Mouse (Mus musculus) MEL (cell line): Measurements from ENCODE around the gene Efhd2.

Experiments used
- BHLHE40 ChIP-seq: IDR thresholded peaks from 2 replicates; pipeline ENCODE4 v1.6.1; 2012; ENCODE audit warnings: low read depth, mild to moderate bottlenecking, inconsistent platforms, low read length, improper control_type of control experiment, borderline replicate concordance
- CHD1 ChIP-seq: IDR thresholded peaks from 2 replicates; pipeline ENCODE4 v1.6.1; 2012; ENCODE audit warnings: low read depth, mild to moderate bottlenecking, inconsistent platforms, low read length, improper control_type of control experiment
- CTCF ChIP-seq, 3 experiments: IDR thresholded peaks in 2 of 3; conservative IDR thresholded peaks in 1 of 3; 2 replicates each; pipeline ENCODE4 v1.5.1; 2011 to 2012; ENCODE audit warnings: low read length in 3 of 3, low read depth in 2 of 3, mild to moderate bottlenecking in 2 of 3, improper control_type of control experiment in 1 of 3, inconsistent platforms in 1 of 3, mixed read lengths in 1 of 3, moderate library complexity in 1 of 3; ENCODE audit not compliant: control insufficient read depth in 1 of 3, insufficient read depth in 1 of 3, poor library complexity in 1 of 3, severe bottlenecking in 1 of 3
- EP300 ChIP-seq, 2 experiments: IDR thresholded peaks; 2 replicates each; pipeline ENCODE4 v1.6.1; 2011; ENCODE audit warnings: improper control_type of control experiment in 2 of 2, low read length in 2 of 2, low read depth in 1 of 2, mild to moderate bottlenecking in 1 of 2
- MAFK ChIP-seq: IDR thresholded peaks from 2 replicates; pipeline ENCODE4 v1.6.1; 2011; ENCODE audit warnings: low read depth, mild to moderate bottlenecking, low read length, improper control_type of control experiment, borderline replicate concordance
- MAX ChIP-seq: IDR thresholded peaks from 2 replicates; pipeline ENCODE4 v1.6.1; 2011; ENCODE audit warnings: low read length, improper control_type of control experiment
- MAZ ChIP-seq: IDR thresholded peaks from 2 replicates; pipeline ENCODE4 v1.6.1; 2012; ENCODE audit warnings: low read depth, mild to moderate bottlenecking, inconsistent platforms, low read length, improper control_type of control experiment
- NRF1 ChIP-seq: IDR thresholded peaks from 2 replicates; pipeline ENCODE4 v1.6.1; 2014; ENCODE audit warnings: low read depth, mild to moderate bottlenecking, inconsistent platforms, low read length, improper control_type of control experiment, moderate library complexity; ENCODE audit not compliant: poor library complexity, insufficient read depth, severe bottlenecking
- POLR2A ChIP-seq, 2 experiments: IDR thresholded peaks; 2 replicates each; pipeline ENCODE4 v1.6.1; 2011 to 2012; ENCODE audit warnings: low read length in 2 of 2, mild to moderate bottlenecking in 2 of 2, control low read depth in 1 of 2, improper control_type of control experiment in 1 of 2, low read depth in 1 of 2, moderate library complexity in 1 of 2; ENCODE audit not compliant: control insufficient read depth in 1 of 2, insufficient read depth in 1 of 2, poor library complexity in 1 of 2
- POLR2AphosphoS2 ChIP-seq: IDR thresholded peaks from 2 replicates; pipeline ENCODE4 v1.6.1; 2011; ENCODE audit warnings: low read length, improper control_type of control experiment
- TBP ChIP-seq: IDR thresholded peaks from 2 replicates; pipeline ENCODE4 v1.8.0; 2011; ENCODE audit warnings: low read depth, low read length, improper control_type of control experiment
- TCF12 ChIP-seq: IDR thresholded peaks from 2 replicates; pipeline ENCODE4 v1.6.1; 2014; ENCODE audit warnings: low read depth, mild to moderate bottlenecking, inconsistent platforms, low read length, improper control_type of control experiment, moderate library complexity
- ZC3H11A ChIP-seq: IDR thresholded peaks from 2 replicates; pipeline ENCODE4 v1.6.1; 2012; ENCODE audit warnings: low read depth, mild to moderate bottlenecking, inconsistent platforms, low read length, improper control_type of control experiment
- ZMIZ1 ChIP-seq: IDR thresholded peaks from 2 replicates; pipeline ENCODE4 v1.6.1; 2012; ENCODE audit warnings: low read depth, mild to moderate bottlenecking, inconsistent platforms, low read length, improper control_type of control experiment, moderate library complexity

- no peak for TF ChIP-seq CTCF (IDR thresholded peaks at IDR 0.05 in 2 of 3, conservative IDR thresholded peaks at IDR 0.05 in 1 of 3; ENCODE audit: control insufficient read depth in 1 of 3, insufficient read depth in 1 of 3, low read depth in 2 of 3, low read length in 3 of 3, poor library complexity in 1 of 3, severe bottlenecking in 1 of 3)
- no peak for TF ChIP-seq POLR2A (IDR thresholded peaks at IDR 0.05; ENCODE audit: control insufficient read depth in 1 of 2, insufficient read depth in 1 of 2, low read depth in 1 of 2, low read length in 2 of 2, poor library complexity in 1 of 2)
- no peak for TF ChIP-seq MAX
- no peak for TF ChIP-seq TBP
- no peak for TF ChIP-seq CHD1
- TF ChIP-seq POLR2AphosphoS2, result no peak
- no peak for TF ChIP-seq ZC3H11A
- TF ChIP-seq EP300 (IDR thresholded peaks at IDR 0.05; ENCODE audit: low read depth in 1 of 2, low read length in 2 of 2), result no peak
- no peak for TF ChIP-seq BHLHE40
- TF ChIP-seq MAZ, result no peak
- no peak for TF ChIP-seq ZMIZ1
- no peak for TF ChIP-seq MAFK
- TF ChIP-seq NRF1, result no peak
- TF ChIP-seq TCF12, result no peak
Observed at GRCm38 (mm10) chr4:141822089-141822488, 52.6 kb downstream of the Efhd2 start.
